Mouse (Mus musculus) hindbrain, postnatal 0 days (tissue): ENCODE data around the gene Psmb2. TPM values are rescaled to one million over a fixed set of nuclear protein-coding genes. Genes with fewer than 3 reads are reported as not detected.

Experiments
- ATAC-seq: fragments of 200-750 bp; cut with Nextera tagmentation; 2 replicates; pipeline ENCODE4 v1.8.0; 2017; ENCODE audit warnings: mild to moderate bottlenecking, moderate TSS enrichment, moderate library complexity
- DNase-seq: peaks from one replicate; pipeline ENCODE4 v3.0.0-alpha.2; 2015; ENCODE audit warnings: low spot score
- H3K27ac ChIP-seq: fragments of 300-500 bp; sonication (generic); 2 replicates; pipeline ENCODE4 v1.5.1; 2014; ENCODE audit warnings: mild to moderate bottlenecking
- H3K27me3 ChIP-seq: fragments of 300-500 bp; sonication (generic); 2 replicates; pipeline ENCODE4 v1.6.1; 2014; ENCODE audit warnings: low read length, mixed read lengths; ENCODE audit not compliant: insufficient read depth
- H3K36me3 ChIP-seq: fragments of 300-500 bp; sonication (generic); 2 replicates; pipeline ENCODE4 v1.6.1; 2014; ENCODE audit warnings: low read length, mixed read lengths; ENCODE audit not compliant: insufficient read depth
- H3K4me1 ChIP-seq: fragments of 300-500 bp; sonication (generic); 2 replicates; pipeline ENCODE4 v1.6.1; 2014; ENCODE audit warnings: antibody characterized with exemption, low read length, mixed read lengths; ENCODE audit not compliant: insufficient read depth
- H3K4me2 ChIP-seq: fragments of 300-500 bp; sonication (generic); 2 replicates; pipeline ENCODE4 v1.6.1; 2014; ENCODE audit warnings: low read depth, mild to moderate bottlenecking, low read length, moderate library complexity, mixed read lengths
- H3K4me3 ChIP-seq: fragments of 300-500 bp; sonication (generic); 2 replicates; pipeline ENCODE4 v1.5.1; 2014; ENCODE audit warnings: low read length
- H3K9ac ChIP-seq: fragments of 300-500 bp; sonication (generic); replicated peaks from 2 replicates; pipeline ENCODE4 v1.6.1; 2014; ENCODE audit warnings: mild to moderate bottlenecking, low read length, moderate library complexity, mixed read lengths
- H3K9me3 ChIP-seq: fragments of 300-500 bp; sonication (generic); 2 replicates; pipeline ENCODE4 v1.6.1; 2016; ENCODE audit warnings: low read length, mixed read lengths
- CTCF ChIP-seq: IDR thresholded peaks from 2 replicates; pipeline ENCODE4 v1.5.1; 2016; ENCODE audit warnings: antibody characterized with exemption, control low read depth, low read depth
- WGBS: fragments of 180-500 bp; shearing (Covaris S2); extraction: QIAGEN DNeasy Blood & Tissue Kit; methylation state at CpG from one replicate; pipeline ENCODE4 v1.1.7; 2014; 5-methylcytosine and 5-hydroxymethylcytosine counted together
- polyA plus RNA-seq: library from polyadenylated mRNA; unstranded; fragments of >200 nt; fragmentation: Nextera tagmentation; extraction: Ambion mirVana; gene quantifications from 2 replicates; pipeline ENCODE4 v1.2.1, GENCODE M21; 2015
- total RNA-seq: library from RNA; depleted of rRNA; stranded (reverse); fragments of >200 nt; gene quantifications from 2 replicates; pipeline ENCODE4 v1.2.3, GENCODE M21; 2014

The Psmb2 gene
- total and polyA plus RNA-seq, 2 experiments from 2014 or later: 164 to 473 TPM

DNA sequence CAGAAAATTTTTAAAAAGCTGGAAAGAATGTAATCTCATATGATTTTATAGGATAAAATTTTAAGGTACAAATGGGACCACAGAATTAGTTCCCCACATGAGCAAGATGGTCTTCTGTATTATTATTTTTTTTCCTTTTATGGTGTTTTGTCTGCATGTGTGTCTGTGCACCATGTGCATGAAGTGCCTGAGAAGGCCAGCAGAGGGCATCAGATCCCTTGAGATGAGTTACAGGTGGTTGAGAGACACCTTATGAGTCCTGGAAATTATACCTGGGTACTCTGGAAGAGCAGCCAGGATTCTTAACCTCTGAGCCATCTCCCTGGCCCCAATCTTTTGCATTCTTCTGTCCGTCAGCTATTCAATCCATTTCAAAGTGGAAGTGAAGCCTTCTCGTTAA is 10.4 kb upstream of the Psmb2 start:
- no peak overlapping the region for H3K4me2 ChIP-seq
- 0 out of 2 replicates have a peak, but pooled peaks have one; percentile 3 for TF ChIP-seq CTCF
- H3K36me3 ChIP-seq: no peaks in the 10 kb centered on the region
- DNase-seq: no peak
- no peak for ATAC-seq
- H3K27me3 ChIP-seq: no peaks in the 10 kb centered on the region
- H3K27ac ChIP-seq: no peak overlapping the region
- 92% methylated on average over 2 of the region's 2 CpGs for WGBS
- no peaks in the 10 kb centered on the region for H3K9me3 ChIP-seq
- H3K4me3 ChIP-seq: no peak overlapping the region
- H3K9ac ChIP-seq: no peak overlapping the region
- H3K4me1 ChIP-seq: no peaks in the 10 kb centered on the region

DNA sequence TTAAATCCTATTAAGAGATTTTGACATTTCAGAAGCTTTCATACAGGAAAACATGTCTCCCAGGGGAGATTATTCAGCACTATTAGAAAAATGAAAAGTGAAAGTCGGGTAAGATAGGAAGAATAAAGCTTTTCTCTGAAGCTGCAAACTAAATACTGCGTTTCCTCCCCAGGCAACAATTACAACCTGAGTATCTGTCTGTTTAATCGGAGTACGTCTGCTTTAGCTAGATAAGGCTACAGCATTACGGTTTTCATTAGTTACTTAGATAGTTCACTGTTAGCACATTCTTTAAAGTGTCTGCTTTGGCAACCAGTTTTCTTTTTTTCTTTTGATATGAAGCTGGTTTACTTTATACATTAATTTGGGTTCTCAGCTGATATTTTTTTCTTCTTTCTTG is 4.9 kb downstream of the Psmb2 start:
- peaks cover 2% of the 10 kb centered on the region; the same call in 1 of the 2 replicates for H3K4me1 ChIP-seq
- no peak for TF ChIP-seq CTCF
- H3K27me3 ChIP-seq: no peaks in the 10 kb centered on the region
- H3K9me3 ChIP-seq: no peaks in the 10 kb centered on the region
- peaks cover 27% of the 10 kb centered on the region for H3K36me3 ChIP-seq
- DNase-seq (no peak), ATAC-seq (no peak)
- H3K4me3 ChIP-seq: no peak overlapping the region
- H3K27ac ChIP-seq: no peak overlapping the region
- no peak overlapping the region for H3K9ac ChIP-seq
- H3K4me2 ChIP-seq: no peak overlapping the region
- 85% methylated on average over 5 of the region's 5 CpGs for WGBS

DNA sequence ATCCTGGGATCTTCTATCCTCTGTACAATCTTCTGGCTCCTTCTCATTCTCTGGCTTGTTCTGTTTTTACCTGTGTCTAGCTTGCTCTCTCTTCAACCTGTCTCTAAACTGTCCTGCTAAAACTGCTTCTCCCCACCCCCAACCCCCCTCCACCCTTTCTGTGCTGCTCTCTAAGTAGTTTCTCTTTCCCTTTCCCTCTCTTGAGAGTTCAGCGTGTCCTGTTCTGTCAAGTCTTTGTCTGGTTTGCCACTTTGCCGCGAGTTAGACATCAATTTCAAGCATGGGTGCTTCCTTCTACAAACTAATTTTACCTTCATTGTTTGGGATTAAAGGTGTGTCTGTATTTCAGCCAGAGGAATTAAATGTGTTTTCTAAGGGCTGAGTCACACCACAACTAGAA is 5.7 kb downstream of the Psmb2 start:
- WGBS: 51% methylated on average over 3 of the region's 3 CpGs
- Histone ChIP-seq H3K27ac (no peak overlapping the region), H3K27me3 (no peaks in the 10 kb centered on the region), H3K9ac (no peak overlapping the region), H3K4me2 (no peak overlapping the region), H3K4me3 (no peak overlapping the region), H3K9me3 (no peaks in the 10 kb centered on the region), H3K4me1 (peaks cover 2% of the 10 kb centered on the region; the same call in 1 of the 2 replicates), H3K36me3 (peaks cover 32% of the 10 kb centered on the region)
- ATAC-seq (no peak), DNase-seq (no peak)
- TF ChIP-seq CTCF: no peak

DNA sequence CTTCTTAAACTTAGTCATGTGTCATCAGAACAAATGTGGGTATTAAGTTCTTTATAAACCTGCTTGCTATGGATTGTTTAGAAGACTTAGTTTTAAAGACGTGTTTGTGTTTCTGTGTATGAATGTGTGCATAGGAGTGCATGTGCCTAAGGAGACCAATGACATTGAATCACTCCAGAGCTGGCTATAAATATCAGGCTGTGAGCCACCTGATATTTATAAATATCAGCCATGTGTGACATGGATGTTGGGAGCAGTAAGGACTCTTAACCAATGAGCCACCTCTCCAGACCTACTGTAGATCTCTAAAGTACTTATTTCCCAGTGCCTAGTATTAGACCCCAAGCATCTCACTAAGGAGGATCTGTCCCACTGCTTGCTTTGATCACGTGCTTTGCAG is 12.0 kb downstream of the Psmb2 start:
- no peak for TF ChIP-seq CTCF
- H3K27me3 ChIP-seq: no peaks in the 10 kb centered on the region
- peaks cover 32% of the 10 kb centered on the region for H3K36me3 ChIP-seq
- no peak for ATAC-seq
- 98% methylated on average over 2 of the region's 2 CpGs for WGBS
- no peak overlapping the region for H3K27ac ChIP-seq
- H3K9me3 ChIP-seq: no peaks in the 10 kb centered on the region
- no peaks in the 10 kb centered on the region for H3K4me1 ChIP-seq
- no peak overlapping the region for H3K9ac ChIP-seq
- no peak for DNase-seq
- H3K4me3 ChIP-seq: no peak overlapping the region
- no peak overlapping the region for H3K4me2 ChIP-seq

DNA sequence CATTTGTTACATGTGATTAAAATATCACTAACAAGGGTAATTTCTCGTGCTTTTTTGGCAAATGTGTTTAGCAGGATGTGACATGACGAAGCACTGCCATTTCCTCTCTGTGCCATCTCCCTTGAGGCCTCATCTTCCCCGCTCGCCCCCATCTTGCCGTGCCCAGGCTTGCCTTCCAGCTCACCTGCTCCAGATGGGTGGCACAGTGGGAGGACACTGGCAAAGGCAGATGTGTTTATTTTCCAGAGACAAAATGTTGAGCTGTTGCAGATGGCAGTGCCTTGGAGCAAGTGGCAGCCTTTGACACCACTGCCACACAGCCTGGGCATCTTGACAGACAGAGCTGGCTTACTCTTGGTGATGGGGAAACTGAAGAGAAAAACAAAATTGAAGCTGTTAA is 15.6 kb downstream of the Psmb2 start:
- DNase-seq: no peak
- H3K4me1 ChIP-seq: no peaks in the 10 kb centered on the region
- peaks cover 8% of the 10 kb centered on the region; the same call in 1 of the 2 replicates for H3K36me3 ChIP-seq
- 76% methylated on average over 5 of the region's 5 CpGs for WGBS
- no peak overlapping the region for H3K27ac ChIP-seq
- no peak overlapping the region for H3K9ac ChIP-seq
- H3K9me3 ChIP-seq: no peaks in the 10 kb centered on the region
- no peaks in the 10 kb centered on the region for H3K27me3 ChIP-seq
- no peak for TF ChIP-seq CTCF
- no peak overlapping the region for H3K4me3 ChIP-seq
- no peak overlapping the region for H3K4me2 ChIP-seq
- ATAC-seq: no peak

DNA sequence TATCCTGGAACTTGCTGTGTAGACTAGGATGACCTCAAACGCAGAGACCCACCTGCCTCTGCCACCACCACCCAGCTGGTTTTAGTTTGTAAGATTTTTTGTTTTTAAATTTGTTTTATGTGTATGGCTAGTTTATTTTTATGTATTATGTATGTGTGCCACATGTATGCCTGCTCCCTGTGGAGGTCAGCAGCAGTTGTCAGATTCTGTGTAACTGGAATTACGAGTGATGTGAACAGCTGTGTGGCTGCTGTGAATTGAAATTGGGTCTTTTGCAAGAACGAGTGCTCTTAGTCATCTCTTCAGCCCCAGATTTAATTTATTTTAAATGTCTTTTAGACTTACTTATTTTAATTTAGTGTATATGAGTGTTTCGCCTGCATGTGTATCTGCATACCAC is 19.5 kb downstream of the Psmb2 start:
- Histone ChIP-seq H3K36me3 (peaks cover 10% of the 10 kb centered on the region; the same call in 1 of the 2 replicates), H3K9me3 (no peaks in the 10 kb centered on the region), H3K9ac (no peak overlapping the region), H3K27ac (no peak overlapping the region), H3K4me1 (no peaks in the 10 kb centered on the region), H3K4me2 (no peak overlapping the region), H3K4me3 (no peak overlapping the region), H3K27me3 (no peaks in the 10 kb centered on the region)
- TF ChIP-seq CTCF: no peak
- no peak for DNase-seq
- ATAC-seq: no peak
- 90% methylated on average over 4 of the region's 4 CpGs for WGBS

DNA sequence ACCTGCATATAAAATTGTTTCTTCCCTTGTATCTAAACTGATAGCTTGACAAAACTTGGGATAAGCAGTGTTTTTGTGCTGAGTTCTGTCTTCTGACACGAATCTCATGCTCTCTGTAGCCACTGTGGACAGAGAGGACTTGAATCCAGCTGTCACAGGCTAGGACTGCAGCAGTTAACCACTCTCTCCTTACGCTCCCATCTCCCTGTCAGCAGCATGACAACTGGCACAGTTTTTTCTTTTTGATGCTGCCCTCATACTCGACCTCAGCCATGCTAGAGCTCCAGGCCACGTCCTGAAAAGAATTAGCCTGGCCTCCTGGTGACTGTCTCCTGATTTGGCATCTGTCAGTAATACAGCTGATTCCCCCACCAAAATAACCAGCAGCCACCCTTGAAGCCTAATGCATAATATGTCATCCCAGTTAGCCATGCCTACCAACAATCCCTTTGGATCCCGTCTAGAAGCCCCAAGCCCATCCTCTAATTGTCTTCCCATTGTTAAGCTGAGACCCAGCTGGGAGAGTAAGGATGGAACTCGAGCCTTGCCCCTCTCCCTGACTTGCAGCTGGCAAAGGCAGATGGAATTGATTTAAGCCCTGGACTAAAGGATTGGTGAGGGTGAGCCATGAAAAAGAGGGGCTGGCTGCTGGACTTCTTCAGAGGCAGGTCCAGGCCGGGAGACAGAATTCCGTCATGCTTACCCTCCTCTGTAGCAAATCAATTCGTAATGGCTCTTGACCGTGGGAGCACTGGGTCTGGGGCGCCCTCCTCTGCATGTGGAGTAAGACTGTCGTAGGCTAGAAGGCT is 29.4 kb downstream of the Psmb2 start:
- H3K4me2 ChIP-seq: no peak overlapping the region
- peak; percentile 28; the same call in 1 of the 2 replicates for TF ChIP-seq CTCF
- no peak overlapping the region for H3K4me3 ChIP-seq
- ATAC-seq (0 out of 2 replicates have a peak, but pooled peaks have one; percentile 66), DNase-seq (peak; percentile 62)
- no peak overlapping the region for H3K27ac ChIP-seq
- WGBS: 25% methylated on average over 12 of the region's 12 CpGs
- H3K27me3 ChIP-seq: no peaks in the 10 kb centered on the region
- H3K9ac ChIP-seq: no peak overlapping the region
- no peaks in the 10 kb centered on the region for H3K4me1 ChIP-seq
- no peaks in the 10 kb centered on the region for H3K9me3 ChIP-seq
- H3K36me3 ChIP-seq: peaks cover 55% of the 10 kb centered on the region
